Mouse (Mus musculus): Measurements from ENCODE around the gene Grik4. TPM values are rescaled to one million over a fixed set of nuclear protein-coding genes. Genes with fewer than 3 reads are reported as not detected.
"Not testable (repeated sequence)": the region's sequence is repeated elsewhere in the genome, so short reads cannot be mapped to it uniquely, and the experiment has no call there.

The Grik4 gene
- polyA plus RNA-seq, 1 experiment from 2014 or later: 1.1 TPM

- H3K36me3 ChIP-seq (ENCODE audit: control insufficient read depth, insufficient read depth, low read length): no peaks in the 10 kb centered on the region
- H3K4me2 ChIP-seq (ENCODE audit: low read depth, low read length, severe bottlenecking): no peak overlapping the region
- H3K27ac ChIP-seq (ENCODE audit: low read depth, low read length): no peak overlapping the region
- H3K9ac ChIP-seq (ENCODE audit: low read length): no peak overlapping the region
- H3K9me3 ChIP-seq (ENCODE audit: control insufficient read depth, low read length): no peaks in the 10 kb centered on the region
- WGBS: 74% methylated on average over 10 of the region's 10 CpGs
- H3K4me1 ChIP-seq (replicated peaks; ENCODE audit: control insufficient read depth, insufficient read depth, low read length): no peaks in the 10 kb centered on the region
- ATAC-seq (replicated peaks; ENCODE audit: low FRiP score) (no peak), DNase-seq (ENCODE audit: low spot score) (no peak)
- H3K27me3 ChIP-seq (ENCODE audit: control insufficient read depth, insufficient read depth, low read length): no peaks in the 10 kb centered on the region
- H3K4me3 ChIP-seq (ENCODE audit: low read depth, low read length): no peak overlapping the region
These were observed 159.0 kb downstream of the Grik4 start for GRCm38 (mm10) chr9:42785173-42785830.

- H3K4me3 ChIP-seq (ENCODE audit: low read depth, low read length): no peak overlapping the region
- no peaks in the 10 kb centered on the region for H3K4me1 ChIP-seq (replicated peaks; ENCODE audit: control insufficient read depth, insufficient read depth, low read length)
- WGBS: 52% methylated on average over 8 of the region's 8 CpGs
- H3K36me3 ChIP-seq (ENCODE audit: control insufficient read depth, insufficient read depth, low read length): no peaks in the 10 kb centered on the region
- H3K9ac ChIP-seq (ENCODE audit: low read length): no peak overlapping the region
- no peak overlapping the region for H3K4me2 ChIP-seq (ENCODE audit: low read depth, low read length, severe bottlenecking)
- no peak for ATAC-seq (replicated peaks; ENCODE audit: low FRiP score)
- no peak for DNase-seq (ENCODE audit: low spot score)
- H3K27me3 ChIP-seq (ENCODE audit: control insufficient read depth, insufficient read depth, low read length): no peaks in the 10 kb centered on the region
- no peaks in the 10 kb centered on the region for H3K9me3 ChIP-seq (ENCODE audit: control insufficient read depth, low read length)
- no peak overlapping the region for H3K27ac ChIP-seq (ENCODE audit: low read depth, low read length)
These were observed 160.9 kb downstream of the Grik4 start for GRCm38 (mm10) chr9:42783248-42783903.

- WGBS: 87% methylated on average over 21 of the region's 21 CpGs
- DNase-seq (ENCODE audit: low spot score); H3K36me3 ChIP-seq (ENCODE audit: control insufficient read depth, insufficient read depth, low read length); H3K27me3 ChIP-seq (ENCODE audit: control insufficient read depth, insufficient read depth, low read length); H3K9ac ChIP-seq (ENCODE audit: low read length); ATAC-seq (replicated peaks; ENCODE audit: low FRiP score); H3K4me3 ChIP-seq (ENCODE audit: low read depth, low read length); H3K4me1 ChIP-seq (replicated peaks; ENCODE audit: control insufficient read depth, insufficient read depth, low read length); H3K9me3 ChIP-seq (ENCODE audit: control insufficient read depth, low read length); H3K4me2 ChIP-seq (ENCODE audit: low read depth, low read length, severe bottlenecking); H3K27ac ChIP-seq (ENCODE audit: low read depth, low read length): not testable (repeated sequence)
These were observed 165.6 kb downstream of the Grik4 start for GRCm38 (mm10) chr9:42778471-42779263.

GRCm38 (mm10) chr9:42777913-42778312 is 166.4 kb downstream of the Grik4 start:
- no peak overlapping the region for H3K4me2 ChIP-seq (ENCODE audit: low read depth, low read length, severe bottlenecking)
- 82% methylated on average over 8 of the region's 8 CpGs for WGBS
- no peak for ATAC-seq (replicated peaks; ENCODE audit: low FRiP score)

GRCm38 (mm10) chr9:42776804-42777203 is 167.5 kb downstream of the Grik4 start:
- Histone ChIP-seq H3K4me2 (ENCODE audit: low read depth, low read length, severe bottlenecking) (no peak overlapping the region), H3K36me3 (ENCODE audit: control insufficient read depth, insufficient read depth, low read length) (no peaks in the 10 kb centered on the region), H3K4me3 (ENCODE audit: low read depth, low read length) (no peak overlapping the region), H3K4me1 (replicated peaks; ENCODE audit: control insufficient read depth, insufficient read depth, low read length) (0 out of 2 replicates have a peak, but pooled peaks cover 2% of the 10 kb centered on the region), H3K27ac (ENCODE audit: low read depth, low read length) (no peak overlapping the region), H3K9ac (ENCODE audit: low read length) (no peak overlapping the region), H3K9me3 (ENCODE audit: control insufficient read depth, low read length) (no peaks in the 10 kb centered on the region), H3K27me3 (ENCODE audit: control insufficient read depth, insufficient read depth, low read length) (no peaks in the 10 kb centered on the region)
- WGBS: 78% methylated on average over 9 of the region's 9 CpGs
- no peak for ATAC-seq (replicated peaks; ENCODE audit: low FRiP score)
- no peak for DNase-seq (ENCODE audit: low spot score)

More at GRCm38 (mm10) chr9:42777913-42778312, 166.4 kb downstream of the Grik4 start:
- Histone ChIP-seq H3K27me3 (ENCODE audit: control insufficient read depth, insufficient read depth, low read length) (no peaks in the 10 kb centered on the region), H3K36me3 (ENCODE audit: control insufficient read depth, insufficient read depth, low read length) (no peaks in the 10 kb centered on the region), H3K9me3 (ENCODE audit: control insufficient read depth, low read length) (no peaks in the 10 kb centered on the region), H3K4me1 (replicated peaks; ENCODE audit: control insufficient read depth, insufficient read depth, low read length) (0 out of 2 replicates have a peak, but pooled peaks cover 2% of the 10 kb centered on the region), H3K9ac (ENCODE audit: low read length) (no peak overlapping the region), H3K27ac (ENCODE audit: low read depth, low read length) (no peak overlapping the region), H3K4me3 (ENCODE audit: low read depth, low read length) (no peak overlapping the region)
- DNase-seq (ENCODE audit: low spot score): no peak

GRCm38 (mm10) chr9:42764823-42765560 is 179.3 kb downstream of the Grik4 start:
- H3K36me3 ChIP-seq (ENCODE audit: control insufficient read depth, insufficient read depth, low read length): no peaks in the 10 kb centered on the region
- H3K4me2 ChIP-seq (ENCODE audit: low read depth, low read length, severe bottlenecking): no peak overlapping the region
- DNase-seq (ENCODE audit: low spot score) (peak; percentile 67), ATAC-seq (replicated peaks; ENCODE audit: low FRiP score) (0 out of 2 replicates have a peak, but pooled peaks have one; percentile 30)
- H3K27ac ChIP-seq (ENCODE audit: low read depth, low read length): no peak overlapping the region
- H3K9me3 ChIP-seq (ENCODE audit: control insufficient read depth, low read length): no peaks in the 10 kb centered on the region
- H3K4me3 ChIP-seq (ENCODE audit: low read depth, low read length): no peak overlapping the region
- WGBS: 54% methylated on average over 11 of the region's 11 CpGs
- H3K9ac ChIP-seq (ENCODE audit: low read length): no peak overlapping the region
- no peaks in the 10 kb centered on the region for H3K27me3 ChIP-seq (ENCODE audit: control insufficient read depth, insufficient read depth, low read length)
- H3K4me1 ChIP-seq (replicated peaks; ENCODE audit: control insufficient read depth, insufficient read depth, low read length): no peaks in the 10 kb centered on the region

GRCm38 (mm10) chr9:42758682-42759205 is 185.5 kb downstream of the Grik4 start:
- no peak overlapping the region for H3K9ac ChIP-seq (ENCODE audit: low read length)
- H3K4me1 ChIP-seq (replicated peaks; ENCODE audit: control insufficient read depth, insufficient read depth, low read length): no peaks in the 10 kb centered on the region
- no peaks in the 10 kb centered on the region for H3K27me3 ChIP-seq (ENCODE audit: control insufficient read depth, insufficient read depth, low read length)
- no peak for DNase-seq (ENCODE audit: low spot score)
- H3K9me3 ChIP-seq (ENCODE audit: control insufficient read depth, low read length): no peaks in the 10 kb centered on the region
- no peak overlapping the region for H3K4me3 ChIP-seq (ENCODE audit: low read depth, low read length)
- H3K27ac ChIP-seq (ENCODE audit: low read depth, low read length): no peak overlapping the region
- WGBS: 68% methylated on average over 5 of the region's 5 CpGs
- H3K4me2 ChIP-seq (ENCODE audit: low read depth, low read length, severe bottlenecking): no peak overlapping the region
- no peak for ATAC-seq (replicated peaks; ENCODE audit: low FRiP score)
- H3K36me3 ChIP-seq (ENCODE audit: control insufficient read depth, insufficient read depth, low read length): no peaks in the 10 kb centered on the region

GRCm38 (mm10) chr9:42757012-42757640 is 187.2 kb downstream of the Grik4 start:
- Histone ChIP-seq H3K4me3 (ENCODE audit: low read depth, low read length) (no peak overlapping the region), H3K4me2 (ENCODE audit: low read depth, low read length, severe bottlenecking) (no peak overlapping the region), H3K4me1 (replicated peaks; ENCODE audit: control insufficient read depth, insufficient read depth, low read length) (no peaks in the 10 kb centered on the region), H3K9ac (ENCODE audit: low read length) (no peak overlapping the region), H3K27me3 (ENCODE audit: control insufficient read depth, insufficient read depth, low read length) (no peaks in the 10 kb centered on the region), H3K27ac (ENCODE audit: low read depth, low read length) (no peak overlapping the region), H3K9me3 (ENCODE audit: control insufficient read depth, low read length) (no peaks in the 10 kb centered on the region), H3K36me3 (ENCODE audit: control insufficient read depth, insufficient read depth, low read length) (no peaks in the 10 kb centered on the region)
- ATAC-seq (replicated peaks; ENCODE audit: low FRiP score): no peak
- no peak for DNase-seq (ENCODE audit: low spot score)
- WGBS: 71% methylated on average over 3 of the region's 3 CpGs

All from forebrain, embryonic 11.5 days (tissue).